Mouse (Mus musculus) urinary bladder, adult 2 months (tissue): ENCODE data around the gene Snai3. TPM values are rescaled to one million over a fixed set of nuclear protein-coding genes. Genes with fewer than 3 reads are reported as not detected.

ENCODE experiments used
- DNase-seq: peaks from one replicate; pipeline ENCODE4 v3.0.0; 2022; ENCODE audit warnings: low spot score
- polyA plus RNA-seq: library from polyadenylated mRNA; depleted of rRNA; stranded (reverse); fragments of >200 nt; gene quantifications from 2 replicates; pipeline ENCODE4 v1.2.3, GENCODE M21; 2012

Gene Snai3
- polyA plus RNA-seq, 1 experiment, result 3.2 TPM

DNA sequence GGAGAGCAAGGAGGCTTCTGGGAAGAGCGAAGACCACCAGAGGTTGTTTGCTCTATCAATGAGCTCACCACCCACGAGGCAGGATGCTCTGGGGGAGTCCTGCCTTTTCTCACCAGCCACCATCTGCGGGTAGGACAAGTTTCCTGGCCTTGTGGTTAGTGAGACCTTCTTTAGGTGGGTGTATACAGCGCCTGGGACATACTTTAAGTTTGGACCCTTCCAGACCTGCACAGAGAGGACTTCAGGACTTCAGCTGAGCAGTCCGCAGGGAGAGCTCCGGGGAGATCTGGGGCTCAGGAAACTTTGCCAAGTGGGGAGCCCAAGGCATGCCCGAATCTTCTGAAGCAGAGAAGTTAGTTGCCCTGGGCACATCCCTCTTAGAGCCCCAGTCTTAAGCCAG is 543 bp downstream of the Snai3 start:
- DNase-seq, result no peak

DNA sequence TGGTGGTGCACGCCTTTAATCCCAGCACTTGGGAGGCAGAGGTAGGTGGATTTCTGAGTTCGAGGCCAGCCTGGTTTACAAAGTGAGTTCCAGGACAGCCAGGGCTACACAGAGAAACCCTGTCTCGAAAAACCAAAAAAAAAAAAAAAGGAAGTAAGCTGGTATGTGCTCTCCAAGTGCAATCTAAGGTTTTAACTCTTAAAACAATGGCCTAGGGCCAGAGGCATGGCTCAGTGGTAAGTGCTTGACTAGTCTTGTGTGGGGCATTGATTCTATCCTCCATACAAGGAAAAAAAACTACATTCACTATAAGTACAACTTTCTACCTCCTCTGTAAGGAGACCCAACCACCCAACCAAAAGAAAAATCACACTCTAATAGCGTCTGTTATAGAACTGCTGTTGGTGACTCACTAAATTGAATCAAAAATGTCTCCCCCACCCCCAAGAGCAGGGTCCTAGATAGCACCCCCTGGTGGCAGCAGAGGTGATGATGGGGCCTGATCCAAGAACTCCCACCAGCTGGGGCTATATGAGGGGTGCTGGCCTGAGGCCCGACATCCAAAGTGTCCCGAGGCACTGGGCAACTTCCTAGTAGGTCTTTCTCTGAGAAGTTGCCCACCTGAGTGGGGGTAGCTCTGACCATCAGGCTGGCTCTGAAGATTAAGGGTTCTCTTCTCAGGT is 1.2 kb downstream of the Snai3 start:
- no peak for DNase-seq

DNA sequence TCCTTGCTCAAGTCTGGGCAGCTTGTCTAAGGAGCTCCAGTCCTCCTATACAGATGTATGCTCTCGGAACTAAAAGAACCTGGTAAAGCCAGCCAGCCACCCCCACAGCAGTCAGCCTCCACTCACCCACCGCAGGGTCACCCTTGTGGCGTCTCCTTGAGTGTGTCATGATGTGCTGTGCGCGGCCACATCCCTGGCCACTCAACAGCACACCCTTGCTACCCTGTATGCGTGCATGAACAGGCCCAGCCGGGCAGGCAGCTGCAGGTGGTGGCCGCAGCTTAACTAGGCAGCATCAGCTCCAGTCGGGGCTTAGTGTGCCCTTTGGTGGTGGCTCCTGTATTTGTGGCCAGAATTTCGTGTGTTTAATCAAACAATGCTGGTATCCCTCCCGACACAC is 3.4 kb downstream of the Snai3 start:
- peak; percentile 54 for DNase-seq

DNA sequence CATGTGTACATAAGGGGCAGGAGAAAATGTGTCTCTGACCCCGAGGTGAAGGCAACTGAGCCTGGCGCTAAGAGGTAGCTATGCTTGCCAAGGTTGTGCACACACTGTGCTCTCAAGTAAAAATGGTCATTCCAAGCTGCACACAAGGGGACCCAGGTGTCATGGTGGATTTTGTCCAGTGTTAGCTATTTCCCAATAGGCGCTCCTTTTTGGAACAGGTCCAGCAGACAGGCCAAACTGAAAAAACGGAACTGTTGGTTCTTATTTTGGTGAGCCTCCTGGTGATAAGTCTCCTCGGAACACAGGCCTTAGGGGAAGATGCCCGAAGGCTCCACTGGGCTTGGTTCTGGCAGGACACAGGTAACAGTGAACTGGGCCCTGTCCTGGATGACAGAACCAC is 6.1 kb downstream of the Snai3 start:
- DNase-seq, result no peak

DNA sequence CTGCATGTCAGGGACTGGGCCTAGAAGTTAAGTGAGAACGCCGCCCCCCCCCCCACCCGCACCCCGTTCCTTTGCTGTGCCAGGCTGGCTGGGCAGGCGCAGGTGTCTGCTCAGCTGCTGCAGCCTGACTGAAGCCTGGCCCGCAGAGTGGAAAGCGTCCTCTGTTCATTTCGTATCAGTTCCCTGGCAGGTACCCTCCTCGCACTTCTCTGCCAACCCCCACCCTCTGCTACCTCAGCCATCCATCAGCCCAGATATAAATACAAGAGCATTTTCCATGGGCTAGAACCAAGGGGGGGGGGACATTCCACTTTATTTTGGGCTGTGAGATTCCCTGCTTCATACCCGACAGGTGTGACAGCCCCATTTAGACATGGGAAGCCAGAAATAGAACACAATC is 8.4 kb downstream of the Snai3 start:
- no peak for DNase-seq

DNA sequence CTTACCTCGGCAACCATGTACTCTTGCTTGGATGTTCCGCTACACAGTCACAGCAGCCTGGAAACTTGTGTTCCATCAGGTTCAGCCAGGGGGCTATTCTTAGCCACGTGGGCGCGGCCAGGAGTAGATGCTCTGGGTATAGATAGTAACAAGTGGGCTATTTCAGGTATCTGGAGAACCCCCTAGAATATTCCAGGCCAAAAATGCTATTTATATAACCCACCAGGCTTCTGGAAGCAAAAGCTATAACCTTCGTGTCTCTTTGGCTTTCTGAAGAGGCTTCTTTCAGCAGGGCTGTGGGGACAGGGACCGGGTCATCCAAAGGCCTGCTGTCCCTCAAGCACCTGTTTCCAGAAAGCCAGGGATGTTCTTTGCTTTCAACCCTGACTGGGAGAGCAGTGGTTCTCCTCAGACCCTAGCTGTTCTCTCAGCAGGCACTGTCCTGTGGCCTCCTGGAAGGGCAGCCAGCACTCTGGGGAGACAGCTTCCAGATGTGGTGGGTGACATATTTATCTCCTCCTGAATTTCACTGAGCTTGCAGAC is 9.3 kb downstream of the Snai3 start:
- no peak for DNase-seq

DNA sequence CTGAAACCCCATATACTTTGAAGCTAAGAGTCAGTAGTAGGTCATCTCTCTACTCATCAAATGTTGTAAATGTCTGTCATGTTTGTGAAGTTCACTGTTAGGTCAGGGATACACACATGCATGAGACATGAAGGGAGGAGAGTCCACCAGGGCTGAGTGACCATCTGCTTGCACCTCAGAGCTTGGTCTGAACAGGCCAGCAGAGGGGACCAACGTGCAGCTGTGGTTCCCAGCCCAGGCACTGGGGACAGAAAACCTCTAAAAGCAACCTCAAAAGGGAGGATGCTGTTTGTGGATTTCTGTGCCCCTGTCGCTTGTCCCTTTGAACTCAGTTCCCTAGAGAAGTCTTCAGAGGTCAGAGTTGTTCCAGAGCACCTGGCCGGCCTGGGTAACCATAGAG is 15.3 kb downstream of the Snai3 start:
- DNase-seq, result no peak

DNA sequence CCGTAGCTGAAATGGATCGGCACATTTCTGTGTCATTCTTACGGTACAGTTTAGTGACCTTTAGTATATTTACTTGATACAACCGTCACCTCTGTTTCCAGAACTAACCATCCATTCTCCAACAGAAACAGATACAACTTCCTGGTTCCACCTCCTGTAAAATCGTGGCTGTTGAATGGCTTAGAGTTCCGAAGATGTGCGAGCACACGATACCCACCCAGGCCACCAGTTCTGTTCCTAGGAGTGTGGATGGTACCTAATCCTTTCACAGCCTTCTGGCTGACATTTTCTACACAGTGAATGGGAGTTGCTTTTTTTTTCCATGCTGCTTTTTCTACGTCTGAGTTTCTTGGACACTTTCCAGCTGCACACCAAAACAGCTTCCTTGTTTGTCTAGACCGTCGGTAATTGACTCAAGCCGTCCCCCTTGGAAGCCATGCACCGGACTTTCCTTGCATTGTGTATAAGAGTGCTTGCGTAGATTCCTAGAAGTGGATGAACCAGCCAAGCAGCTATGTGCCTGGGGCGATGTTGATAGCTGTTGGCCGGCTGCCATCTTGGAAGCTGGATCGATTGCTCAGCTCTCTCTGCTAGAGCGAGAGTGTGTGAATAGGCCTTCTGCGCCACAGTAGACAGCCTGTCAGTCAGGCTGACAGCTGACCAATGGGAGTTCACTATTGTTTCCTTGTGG is 16.3 kb downstream of the Snai3 start:
- DNase-seq, result peak; percentile 77

DNA sequence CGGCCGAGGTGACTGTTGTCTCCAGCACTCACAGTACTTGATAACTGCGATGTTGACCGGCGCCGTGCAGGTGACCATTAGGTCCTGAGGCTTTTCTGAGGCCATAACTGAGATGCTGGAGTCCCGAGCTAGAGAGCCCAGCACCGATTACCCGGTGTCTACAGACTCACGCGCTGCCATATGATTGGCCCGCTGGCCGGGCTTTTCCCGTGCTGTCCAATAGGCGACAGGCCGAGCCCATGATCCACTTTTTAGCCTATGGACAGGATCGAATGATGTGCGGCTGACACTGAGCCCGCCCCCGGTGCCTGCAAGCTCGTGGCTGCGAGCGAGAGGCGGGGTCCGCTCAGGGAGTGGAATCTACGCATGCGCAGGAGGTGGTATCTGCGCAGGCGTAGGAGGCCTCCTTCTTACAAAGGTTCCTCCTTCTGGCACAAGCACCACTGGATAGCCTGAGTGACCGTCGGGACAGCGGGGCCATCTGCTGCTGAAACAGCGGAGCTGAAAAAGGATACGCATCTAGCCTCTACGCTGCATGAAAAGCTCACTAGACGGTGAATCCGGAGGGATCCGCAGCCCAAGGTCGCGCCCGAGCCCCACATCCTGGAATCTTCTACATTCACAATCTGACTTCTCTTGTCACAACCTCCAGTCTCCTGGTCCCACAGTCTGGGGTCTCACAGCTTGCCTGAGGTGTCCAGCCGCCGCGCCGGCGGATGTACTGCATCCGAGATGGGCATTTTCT is 17.1 kb downstream of the Snai3 start, which contains the start of gene Mvd:
Gene Mvd, minus strand, starts transcription at position 161 of the 745 bp plus-strand sequence.
- peak; percentile 93 for DNase-seq

DNA sequence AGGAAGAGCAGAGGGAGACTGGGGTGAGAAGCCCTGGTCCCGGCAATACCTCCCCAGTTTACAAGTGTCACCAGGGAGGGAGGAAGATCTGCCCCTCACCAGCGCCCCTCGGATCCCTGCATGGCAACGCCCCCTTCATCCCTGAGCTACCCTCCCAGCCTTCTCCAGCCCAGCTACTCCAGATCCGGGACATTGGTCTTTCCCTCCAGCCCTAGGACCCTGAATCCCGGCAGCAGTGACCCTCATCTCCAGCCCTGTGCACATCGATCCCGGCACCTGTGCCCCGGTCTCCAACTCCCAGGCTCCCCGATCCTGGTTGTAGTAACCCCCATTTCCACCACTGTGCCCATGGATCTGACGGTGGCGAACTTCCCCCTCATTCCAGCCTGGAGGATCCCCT is 17.8 kb downstream of the Snai3 start:
- DNase-seq, result no peak

DNA sequence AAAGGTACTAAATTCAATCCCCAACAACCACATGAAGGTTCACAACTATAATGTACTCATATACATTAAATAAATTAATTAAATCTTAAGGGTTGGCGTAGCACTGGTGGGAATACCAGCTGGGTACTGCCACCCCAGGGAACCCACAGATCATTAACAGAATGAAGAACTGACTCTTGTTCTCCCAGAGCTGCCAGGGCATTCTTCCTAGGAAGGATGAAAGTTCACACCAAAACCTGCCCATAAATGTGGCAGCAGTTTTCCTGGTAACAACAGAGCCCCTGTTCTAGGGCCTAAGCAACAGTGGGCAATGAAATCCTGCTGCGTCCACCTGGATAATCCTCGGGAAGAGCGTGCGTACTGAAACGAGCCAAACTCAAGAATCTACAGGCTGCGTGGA is 18.2 kb downstream of the Snai3 start:
- no peak for DNase-seq

DNA sequence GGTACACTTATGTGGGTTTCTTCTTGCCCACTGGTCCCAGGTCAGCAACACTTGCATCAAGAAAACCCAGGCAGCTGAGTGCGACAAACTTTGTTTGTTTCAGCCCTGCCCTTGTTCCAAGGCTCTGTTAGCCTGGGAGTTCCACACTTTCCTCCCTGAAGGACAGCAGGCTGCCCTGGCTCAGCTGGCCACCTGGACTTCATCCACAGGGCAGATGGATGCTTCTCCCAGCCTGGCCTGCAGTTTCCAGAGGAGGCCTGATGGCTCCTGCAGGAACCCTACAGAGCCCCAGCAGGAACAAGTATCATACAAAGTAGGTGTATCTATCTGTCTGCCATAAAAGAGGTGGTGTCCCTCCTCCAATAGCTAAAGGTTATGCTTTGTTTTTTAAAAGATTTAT is 19.2 kb downstream of the Snai3 start:
- no peak for DNase-seq

DNA sequence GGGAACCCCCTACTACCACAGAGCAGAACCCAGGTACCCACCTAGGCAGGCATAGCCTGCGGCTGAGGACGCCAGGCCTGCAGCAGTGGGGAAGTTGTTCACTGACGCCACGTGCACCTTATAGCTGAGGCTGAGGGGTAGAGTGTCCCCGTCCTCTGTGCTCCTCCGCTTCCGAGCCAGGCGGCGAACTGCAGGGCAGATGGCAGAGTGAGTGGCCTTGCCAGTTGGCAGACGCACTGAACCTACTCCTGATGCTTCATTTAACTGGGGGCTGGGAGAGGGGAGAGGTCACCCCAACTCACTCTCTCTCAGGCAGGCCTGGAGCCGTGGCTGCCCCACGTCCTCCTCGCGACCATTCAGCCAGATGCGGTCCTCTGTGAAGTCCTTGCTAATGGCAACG is 21.2 kb downstream of the Snai3 start:
- DNase-seq, result no peak

DNA sequence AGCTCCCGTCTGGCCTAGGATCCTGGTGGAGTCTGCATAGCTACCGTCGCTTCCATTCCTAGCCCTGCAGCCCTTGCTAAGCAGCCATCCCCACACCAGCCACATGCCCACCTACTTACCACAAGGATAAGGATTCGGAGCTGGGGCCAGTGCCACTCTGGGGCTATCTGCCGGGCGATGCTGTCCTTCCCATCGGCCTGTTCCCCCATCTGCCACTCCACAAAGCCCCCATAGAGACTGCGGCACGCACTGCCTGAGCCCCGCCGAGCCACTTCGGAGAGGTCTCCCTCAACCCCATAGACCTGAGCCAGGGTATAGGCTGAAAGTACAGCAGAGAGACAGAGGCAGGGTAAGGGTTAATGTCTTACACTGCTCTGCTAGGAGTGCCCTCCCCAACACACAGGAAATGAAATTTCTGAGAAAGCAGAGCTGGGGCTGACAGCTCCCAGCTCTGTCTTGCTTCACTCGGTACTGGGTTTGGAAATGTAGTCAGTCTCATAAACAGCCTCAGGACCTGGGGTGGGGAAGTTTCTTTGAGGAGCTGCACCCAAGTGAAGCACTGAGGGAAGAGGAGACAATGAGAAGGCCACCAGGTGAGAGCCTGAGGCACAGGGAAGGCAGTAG is 22.7 kb downstream of the Snai3 start:
- no peak for DNase-seq

DNA sequence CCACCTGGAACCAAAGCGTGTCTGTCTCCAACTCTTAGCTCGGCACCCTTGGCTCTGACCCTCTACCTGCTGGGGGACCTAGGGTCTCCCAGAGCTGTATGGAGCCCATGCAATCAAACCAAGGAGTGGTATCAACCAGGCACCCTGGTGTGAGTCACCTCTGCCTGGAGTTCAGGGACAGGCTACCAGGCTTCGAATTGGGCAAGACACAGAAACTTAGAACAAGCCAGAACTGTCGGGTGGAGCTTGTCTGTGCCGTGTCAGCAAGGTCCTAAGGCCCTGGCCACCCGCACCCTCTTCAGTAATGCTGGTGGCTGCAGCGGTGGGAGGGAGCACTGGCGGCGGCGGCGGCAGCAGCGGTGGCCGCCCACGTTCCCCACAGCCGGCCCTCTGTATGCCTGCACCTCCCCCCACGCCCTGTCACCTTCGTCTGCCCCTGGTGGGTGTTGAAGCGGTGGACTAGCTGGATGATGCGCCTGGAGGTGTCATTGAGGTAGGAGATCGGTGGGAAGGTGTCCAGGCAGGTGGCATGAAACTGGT is 23.9 kb downstream of the Snai3 start:
- no peak for DNase-seq

DNA sequence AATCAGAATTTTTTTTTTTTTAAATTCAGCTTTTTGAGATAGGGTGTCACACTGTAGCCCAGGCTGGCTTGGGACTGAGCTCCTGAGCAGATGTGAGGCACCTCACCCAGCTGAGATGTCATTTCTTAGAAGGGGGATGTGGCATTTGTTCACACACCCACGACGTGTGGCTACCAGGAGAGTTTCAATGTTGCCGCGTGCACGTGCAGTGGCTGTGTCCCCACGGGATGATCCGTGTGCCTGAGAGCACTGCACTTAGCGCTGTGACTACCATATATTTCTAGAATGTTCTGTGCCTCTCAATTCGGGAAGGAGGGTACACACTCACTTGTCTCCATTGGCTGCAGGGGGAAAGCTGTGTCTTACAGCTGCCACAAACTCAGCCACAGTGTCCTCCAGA is 24.4 kb downstream of the Snai3 start:
- no peak for DNase-seq

DNA sequence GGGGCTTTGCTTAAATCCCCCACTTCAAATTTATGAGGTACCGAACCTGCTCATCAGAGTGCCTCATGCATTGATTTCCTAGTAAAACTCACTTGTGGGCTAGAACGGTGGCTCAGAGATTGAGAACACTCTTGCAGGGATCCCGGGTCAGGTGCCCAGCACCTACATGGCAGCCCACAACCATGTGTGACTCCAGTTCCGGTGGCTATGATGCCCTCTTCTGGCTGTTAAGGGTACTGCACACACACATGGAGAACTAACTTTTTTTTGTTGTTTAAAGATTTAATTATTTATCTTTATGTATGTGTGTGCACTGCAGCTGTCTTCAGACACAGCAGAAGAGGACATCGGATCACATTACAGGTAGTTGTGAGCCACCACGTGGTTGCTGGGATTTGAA is 25.2 kb downstream of the Snai3 start:
- no peak for DNase-seq

DNA sequence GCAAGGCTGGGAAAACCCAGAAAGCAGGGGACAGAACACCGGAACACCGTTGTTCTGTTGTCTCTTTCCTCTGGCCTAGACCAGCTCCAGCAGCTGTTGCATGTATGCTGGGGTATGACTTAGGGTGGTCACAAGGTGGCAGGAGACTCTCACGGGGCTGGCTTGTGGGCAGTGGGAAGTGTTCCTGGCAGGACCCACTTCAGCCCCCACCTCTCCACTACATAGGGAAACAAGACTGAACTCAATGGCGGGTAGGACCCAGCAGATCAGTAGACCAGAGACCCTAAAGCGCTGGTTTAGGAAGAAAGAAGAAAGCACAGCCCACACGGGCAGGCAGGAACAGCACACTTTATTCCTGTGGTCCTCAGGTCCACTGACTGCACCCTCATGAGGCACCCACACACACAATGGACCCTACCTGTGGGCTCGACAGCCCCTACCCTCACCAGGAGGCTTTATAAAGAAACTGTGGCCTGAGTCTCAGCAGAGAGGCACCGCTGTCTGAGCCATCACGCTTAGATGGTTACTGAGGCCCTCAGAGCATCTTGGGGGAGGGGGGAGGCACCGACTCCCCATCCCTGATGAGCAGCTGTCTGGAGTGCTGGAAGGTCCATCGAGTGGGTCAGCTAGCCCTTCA is 27.1 kb downstream of the Snai3 start:
- DNase-seq, result no peak

DNA sequence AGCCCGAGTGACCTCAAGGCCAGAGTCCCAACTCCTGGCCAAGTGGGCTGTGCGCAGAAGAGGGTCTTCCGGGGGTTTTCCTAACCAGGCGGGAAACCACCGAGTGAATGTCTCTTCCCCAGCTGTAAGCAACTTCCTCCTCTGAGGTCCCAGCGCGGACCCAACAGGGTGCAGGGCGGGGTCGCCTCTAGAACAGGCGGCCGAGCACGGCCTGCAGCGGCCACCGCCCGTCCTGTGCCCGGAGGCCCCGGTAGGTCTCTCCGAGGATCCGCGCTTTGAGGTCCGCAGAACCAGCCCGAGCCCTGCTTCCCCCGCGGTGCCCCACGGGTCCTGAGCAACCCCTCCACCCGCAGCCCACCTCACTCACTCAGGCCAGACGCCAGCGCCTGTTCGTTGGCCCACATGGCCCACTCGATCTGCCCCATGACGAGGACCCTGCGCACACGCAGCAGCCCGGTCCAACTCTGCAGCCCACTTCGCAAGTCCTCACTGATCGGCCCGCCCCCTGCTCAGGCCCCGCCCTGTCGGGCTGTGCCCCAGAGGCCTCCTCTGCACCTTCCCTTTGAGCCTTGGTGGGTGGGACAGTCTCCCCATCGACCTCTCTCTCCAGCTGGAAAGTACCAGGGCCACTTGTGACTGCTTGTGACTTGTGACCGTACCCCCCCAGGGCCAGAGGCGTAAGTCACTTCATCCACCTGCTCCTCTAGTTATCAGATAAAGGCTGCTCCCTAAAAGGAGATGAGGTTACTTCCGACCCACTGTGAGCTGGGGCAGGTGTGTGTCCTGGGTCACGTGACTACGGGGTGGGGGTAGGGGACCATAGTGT is 27.9 kb downstream of the Snai3 start, which contains the start of gene Cyba:
Gene Cyba, minus strand, starts transcription at position 488 of the 826 bp plus-strand sequence.
- peak; percentile 48 for DNase-seq

DNA sequence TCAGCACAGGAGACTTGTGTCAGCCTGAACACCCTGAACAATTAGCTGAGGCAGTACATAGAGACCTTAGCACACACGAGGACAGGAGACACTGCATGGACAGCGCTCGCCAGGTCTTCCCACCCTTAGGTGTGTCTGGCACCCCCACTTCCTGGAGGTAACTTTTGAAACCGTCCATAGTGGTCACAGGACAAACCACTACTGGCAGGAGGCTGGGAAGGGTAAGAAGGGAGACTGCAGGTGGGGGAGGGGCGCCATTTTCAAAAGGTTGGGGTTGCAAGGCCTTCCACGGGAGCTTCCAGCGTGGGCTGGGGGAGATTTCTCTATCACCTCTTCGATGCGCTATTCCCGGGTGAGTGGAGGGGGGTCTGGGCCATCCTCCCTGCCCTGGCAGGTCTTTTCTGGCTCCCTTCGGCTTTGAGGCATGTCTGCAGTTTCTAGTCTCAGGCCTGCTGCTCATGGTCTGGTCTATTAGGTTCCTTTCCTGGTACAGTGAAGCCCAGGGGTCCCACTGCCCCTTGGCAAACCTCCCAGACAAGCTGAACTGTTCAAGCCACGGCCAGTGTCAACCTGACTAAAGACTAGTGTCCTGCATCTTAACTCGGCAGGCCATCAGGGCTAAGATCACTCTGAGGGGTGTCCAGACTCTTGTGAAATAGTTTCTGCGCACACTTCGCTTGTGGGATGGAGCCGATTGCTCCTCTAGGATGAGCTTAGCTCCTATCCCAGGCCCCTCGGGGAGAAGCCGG is 28.7 kb downstream of the Snai3 start:
- DNase-seq, result no peak
